Mouse (Mus musculus) myocyte (in vitro differentiated cells): Measurements from ENCODE around the gene Ndufb4. TPM values are rescaled to one million over a fixed set of nuclear protein-coding genes. Genes with fewer than 3 reads are reported as not detected.

Experiments
- H3K27me3 ChIP-seq: one replicate; pipeline ENCODE4 v1.6.1; 2011; ENCODE audit not compliant: control insufficient read depth, insufficient read depth, insufficient read length
- H3K36me3 ChIP-seq: one replicate; pipeline ENCODE4 v1.6.1; 2011; ENCODE audit not compliant: control insufficient read depth, insufficient read depth
- H3K4me2 ChIP-seq: one replicate; pipeline ENCODE4 v1.6.1; 2011; ENCODE audit warnings: low read depth, control low read depth
- H3K4me3 ChIP-seq: one replicate; pipeline ENCODE4 v1.5.1; 2011; ENCODE audit warnings: mild to moderate bottlenecking, control low read depth, moderate library complexity
- H3K79me2 ChIP-seq: one replicate; pipeline ENCODE4 v1.6.1; 2011; ENCODE audit not compliant: control insufficient read depth, insufficient read depth
- H3ac ChIP-seq: one replicate; pipeline ENCODE4 v1.6.1; 2011; ENCODE audit not compliant: control insufficient read depth, insufficient read length
- CEBPB ChIP-seq: IDR thresholded peaks from 2 replicates; pipeline ENCODE4 v1.6.1; 2011; ENCODE audit warnings: mild to moderate bottlenecking, moderate library complexity; ENCODE audit not compliant: poor library complexity, insufficient read depth, severe bottlenecking
- E2F4 ChIP-seq: IDR thresholded peaks from one replicate; pipeline ENCODE4 v1.6.1; 2011; ENCODE audit warnings: mild to moderate bottlenecking, control low read depth, moderate library complexity; ENCODE audit not compliant: insufficient read depth
- MAX ChIP-seq: IDR thresholded peaks from one replicate; pipeline ENCODE4 v1.6.1; 2011; ENCODE audit warnings: low read depth, mild to moderate bottlenecking, control low read depth
- MYOD1 ChIP-seq, 3 experiments: IDR thresholded peaks; one replicate each; pipeline ENCODE4 v1.6.1; 2011; ENCODE audit warnings: control low read depth in 2 of 3, low read depth in 2 of 3, mild to moderate bottlenecking in 2 of 3, moderate library complexity in 1 of 3; ENCODE audit not compliant: insufficient read length in 2 of 3, control insufficient read depth in 1 of 3
- MYOG ChIP-seq, 3 experiments: IDR thresholded peaks; one replicate each; pipeline ENCODE4 v1.6.1; 2011; ENCODE audit warnings: control low read depth in 2 of 3, low read depth in 2 of 3, mild to moderate bottlenecking in 2 of 3; ENCODE audit not compliant: insufficient read length in 2 of 3, control insufficient read depth in 1 of 3, insufficient read depth in 1 of 3
- POLR2A ChIP-seq: IDR thresholded peaks from one replicate; pipeline ENCODE4 v1.6.1; 2011; ENCODE audit warnings: low read depth, mild to moderate bottlenecking, control low read depth, moderate library complexity; ENCODE audit not compliant: insufficient read length
- POLR2AphosphoS2 ChIP-seq: IDR thresholded peaks from one replicate; pipeline ENCODE4 v1.6.1; 2011; ENCODE audit warnings: low read depth, control low read depth; ENCODE audit not compliant: insufficient read length
- REST ChIP-seq: IDR thresholded peaks from one replicate; pipeline ENCODE4 v1.6.1; 2011; ENCODE audit warnings: mild to moderate bottlenecking, control low read depth, moderate library complexity; ENCODE audit not compliant: insufficient read depth, insufficient read length
- SRF ChIP-seq: IDR thresholded peaks from one replicate; pipeline ENCODE4 v1.6.1; 2011; ENCODE audit warnings: low read depth; ENCODE audit not compliant: control insufficient read depth, insufficient read length
- TCF12 ChIP-seq: IDR thresholded peaks from one replicate; pipeline ENCODE4 v1.6.1; 2011; ENCODE audit warnings: mild to moderate bottlenecking, control low read depth; ENCODE audit not compliant: poor library complexity, insufficient read depth, severe bottlenecking
- TCF3 ChIP-seq: IDR thresholded peaks from one replicate; pipeline ENCODE4 v1.6.1; 2011; ENCODE audit warnings: low read depth, control low read depth; ENCODE audit not compliant: insufficient read length
- USF1 ChIP-seq: IDR thresholded peaks from one replicate; pipeline ENCODE4 v1.6.1; 2011; ENCODE audit warnings: low read depth, mild to moderate bottlenecking, control low read depth, moderate library complexity
- polyA plus RNA-seq: library from polyadenylated mRNA; unstranded; fragments of >200 nt; fragmentation: generic; extraction: Trizol; gene quantifications from one replicate; pipeline ENCODE4 v1.2.1, GENCODE M21; 2012; ENCODE audit warnings: missing spikeins

The Ndufb4 gene
- polyA plus RNA-seq, 1 experiment, result 86.0 TPM

DNA sequence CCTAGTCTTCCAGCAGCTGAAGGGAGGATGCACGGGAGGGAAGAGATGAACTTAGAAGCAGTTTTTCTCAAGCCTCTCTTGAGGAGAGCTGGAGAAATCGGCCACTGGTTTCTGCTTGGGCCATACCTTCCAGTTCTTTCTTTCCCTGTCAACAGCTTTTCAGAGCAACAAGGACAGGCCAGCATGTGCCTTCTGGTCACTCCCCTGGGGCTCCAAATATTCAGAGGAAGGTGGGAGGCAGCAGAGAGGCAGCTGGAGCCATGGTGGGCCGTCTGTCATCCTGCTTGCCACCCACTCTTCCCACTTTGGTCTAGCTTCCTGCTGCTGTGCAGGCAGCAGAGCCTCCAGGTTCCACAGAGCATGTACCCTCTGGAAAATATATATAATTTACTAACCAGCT is 36.6 kb downstream of the Ndufb4 start:
- no peak overlapping the region for H3K4me3 ChIP-seq
- H3K4me2 ChIP-seq, result no peak overlapping the region
- no peaks in the 10 kb centered on the region for H3K27me3 ChIP-seq
- H3ac ChIP-seq, result no peak overlapping the region
- H3K79me2 ChIP-seq, result no peaks in the 10 kb centered on the region
- TF ChIP-seq MYOD1 (IDR thresholded peaks at IDR 0.05; ENCODE audit: control insufficient read depth in 1 of 3, insufficient read length in 2 of 3, low read depth in 2 of 3) (peak in 1 of 3 experiments; percentile 71), E2F4 (no peak)
- H3K36me3 ChIP-seq, result no peaks in the 10 kb centered on the region

DNA sequence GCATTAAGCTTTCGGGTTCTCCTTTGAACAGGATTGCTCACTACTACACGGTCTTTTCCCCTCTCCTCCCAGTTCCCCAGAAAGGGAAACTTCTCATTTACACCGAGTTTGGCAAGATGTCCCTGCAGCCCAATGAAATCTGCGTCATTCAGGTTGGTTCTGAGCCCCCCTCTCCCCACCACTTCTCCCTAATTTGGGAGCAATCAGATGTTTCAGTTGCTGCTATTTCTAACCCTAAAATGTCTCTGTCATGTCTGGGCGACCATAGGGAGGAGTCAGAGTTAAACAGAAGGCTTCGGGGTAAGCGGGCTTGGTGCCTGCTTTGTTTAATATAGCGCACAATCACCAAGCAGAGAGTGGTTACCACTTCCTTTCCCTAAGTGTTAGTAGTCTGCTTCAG is 38.1 kb downstream of the Ndufb4 start:
- Histone ChIP-seq H3K79me2 (no peaks in the 10 kb centered on the region), H3K27me3 (no peaks in the 10 kb centered on the region), H3K4me2 (no peak overlapping the region), H3K4me3 (no peak overlapping the region), H3ac (no peak overlapping the region), H3K36me3 (no peaks in the 10 kb centered on the region)
- TF ChIP-seq MYOG (IDR thresholded peaks at IDR 0.05; ENCODE audit: control insufficient read depth in 1 of 3, insufficient read depth in 1 of 3, insufficient read length in 2 of 3, low read depth in 2 of 3) (no peak), E2F4 (no peak), MAX (no peak), POLR2AphosphoS2 (no peak), POLR2A (no peak), REST (no peak), TCF12 (no peak), MYOD1 (IDR thresholded peaks at IDR 0.05; ENCODE audit: control insufficient read depth in 1 of 3, insufficient read length in 2 of 3, low read depth in 2 of 3) (no peak), CEBPB (no peak), SRF (no peak), TCF3 (no peak), USF1 (no peak)

DNA sequence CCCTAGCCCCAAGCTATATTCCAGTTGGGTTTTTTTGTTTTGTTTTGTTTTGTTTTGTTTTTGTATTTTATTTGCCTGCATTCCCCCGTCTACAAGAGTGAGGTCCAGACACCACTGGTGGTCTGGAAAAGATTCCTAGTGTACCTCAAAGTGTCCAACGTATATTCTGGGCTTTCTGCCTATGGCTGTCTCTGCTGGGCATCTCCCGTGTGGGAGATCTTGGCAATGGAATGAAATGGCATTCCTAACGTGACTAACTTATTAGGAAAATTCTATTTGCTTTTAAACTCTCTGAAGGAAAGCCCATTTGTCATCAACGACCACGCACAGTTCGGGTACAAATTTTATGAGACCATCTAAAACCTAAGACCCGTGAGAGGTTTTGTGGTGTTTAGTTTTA is 38.8 kb downstream of the Ndufb4 start:
- Histone ChIP-seq H3K4me3 (no peak overlapping the region), H3K27me3 (no peaks in the 10 kb centered on the region), H3K79me2 (no peaks in the 10 kb centered on the region), H3ac (no peak overlapping the region), H3K4me2 (no peak overlapping the region), H3K36me3 (no peaks in the 10 kb centered on the region)
- TF ChIP-seq POLR2AphosphoS2, result no peak
- TF ChIP-seq USF1, result no peak
- TF ChIP-seq POLR2A, result no peak
- no peak for TF ChIP-seq TCF3
- no peak for TF ChIP-seq MAX
- TF ChIP-seq E2F4, result no peak
- TF ChIP-seq MYOD1 (IDR thresholded peaks at IDR 0.05; ENCODE audit: control insufficient read depth in 1 of 3, insufficient read length in 2 of 3, low read depth in 2 of 3), result no peak
- no peak for TF ChIP-seq SRF
- TF ChIP-seq TCF12, result no peak

- no peaks in the 10 kb centered on the region for H3K36me3 ChIP-seq
- H3K79me2 ChIP-seq, result no peaks in the 10 kb centered on the region
- TF ChIP-seq POLR2AphosphoS2 (no peak), MYOD1 (IDR thresholded peaks at IDR 0.05; ENCODE audit: control insufficient read depth in 1 of 3, insufficient read length in 2 of 3, low read depth in 2 of 3) (no peak), USF1 (no peak), SRF (no peak), POLR2A (no peak), TCF3 (no peak), TCF12 (no peak), E2F4 (no peak), MAX (no peak), REST (no peak), CEBPB (no peak), MYOG (IDR thresholded peaks at IDR 0.05; ENCODE audit: control insufficient read depth in 1 of 3, insufficient read depth in 1 of 3, insufficient read length in 2 of 3, low read depth in 2 of 3) (no peak)
- H3K4me3 ChIP-seq, result no peak overlapping the region
- no peak overlapping the region for H3ac ChIP-seq
- H3K27me3 ChIP-seq, result no peaks in the 10 kb centered on the region
- no peak overlapping the region for H3K4me2 ChIP-seq
Observed at GRCm38 (mm10) chr16:37614540-37614939, 39.7 kb downstream of the Ndufb4 start.

- TF ChIP-seq USF1, result no peak
- TF ChIP-seq TCF3, result no peak
- TF ChIP-seq SRF, result no peak
- TF ChIP-seq MAX, result no peak
- TF ChIP-seq MYOG (IDR thresholded peaks at IDR 0.05; ENCODE audit: control insufficient read depth in 1 of 3, insufficient read depth in 1 of 3, insufficient read length in 2 of 3, low read depth in 2 of 3), result no peak
- TF ChIP-seq POLR2A, result no peak
- TF ChIP-seq MYOD1 (IDR thresholded peaks at IDR 0.05; ENCODE audit: control insufficient read depth in 1 of 3, insufficient read length in 2 of 3, low read depth in 2 of 3), result no peak
- no peak for TF ChIP-seq POLR2AphosphoS2
- TF ChIP-seq TCF12, result no peak
- no peak for TF ChIP-seq E2F4
- H3K79me2 ChIP-seq, result no peaks in the 10 kb centered on the region
- no peaks in the 10 kb centered on the region for H3K27me3 ChIP-seq
- no peak overlapping the region for H3K4me2 ChIP-seq
- no peak overlapping the region for H3K4me3 ChIP-seq
- H3ac ChIP-seq, result no peak overlapping the region
- H3K36me3 ChIP-seq, result no peaks in the 10 kb centered on the region
Observed at GRCm38 (mm10) chr16:37612013-37612412, 42.2 kb downstream of the Ndufb4 start.
